Mouse (Mus musculus) midbrain, embryonic 14.5 days (tissue): ENCODE data around the gene Nuak1. TPM values are rescaled to one million over a fixed set of nuclear protein-coding genes. Genes with fewer than 3 reads are reported as not detected.

Source experiments
- ATAC-seq: fragments of 200-750 bp; cut with Nextera tagmentation; 2 replicates; pipeline ENCODE4 v1.8.0; 2017; ENCODE audit warnings: moderate number of reproducible peaks, moderate library complexity; ENCODE audit not compliant: low FRiP score, low TSS enrichment
- DNase-seq: peaks from one replicate; pipeline ENCODE4 v3.0.0-alpha.2; 2015
- H3K27ac ChIP-seq: fragments of 300-500 bp; sonication (generic); replicated peaks from 2 replicates; pipeline ENCODE4 v1.5.1; 2014; ENCODE audit warnings: mild to moderate bottlenecking, low read depth, low read length, moderate library complexity
- H3K27me3 ChIP-seq: fragments of 300-500 bp; sonication (generic); 2 replicates; pipeline ENCODE4 v1.6.1; 2014; ENCODE audit warnings: low read length, control low read depth, mixed read lengths; ENCODE audit not compliant: control insufficient read depth, insufficient read depth
- H3K36me3 ChIP-seq: fragments of 300-500 bp; sonication (generic); 2 replicates; pipeline ENCODE4 v1.6.1; 2014; ENCODE audit warnings: low read length, control low read depth; ENCODE audit not compliant: control insufficient read depth, insufficient read depth
- H3K4me1 ChIP-seq: fragments of 300-500 bp; sonication (generic); 2 replicates; pipeline ENCODE4 v1.6.1; 2014; ENCODE audit warnings: mild to moderate bottlenecking, antibody characterized with exemption, low read length, control low read depth; ENCODE audit not compliant: control insufficient read depth, insufficient read depth
- H3K4me2 ChIP-seq: fragments of 300-500 bp; sonication (generic); 2 replicates; pipeline ENCODE4 v1.6.1; 2014; ENCODE audit warnings: mild to moderate bottlenecking, low read length, moderate library complexity
- H3K4me3 ChIP-seq: fragments of 300-500 bp; sonication (generic); replicated peaks from 2 replicates; pipeline ENCODE4 v1.5.1; 2014; ENCODE audit warnings: low read depth, low read length
- H3K9ac ChIP-seq: fragments of 300-500 bp; sonication (generic); replicated peaks from 2 replicates; pipeline ENCODE4 v1.6.1; 2014; ENCODE audit warnings: mild to moderate bottlenecking, low read length, moderate library complexity
- H3K9me3 ChIP-seq: fragments of 300-500 bp; sonication (generic); 2 replicates; pipeline ENCODE4 v1.6.1; 2016; ENCODE audit warnings: low read length, control low read depth, mixed read lengths; ENCODE audit not compliant: control insufficient read depth
- WGBS: fragments of 180-500 bp; shearing (Covaris S2); extraction: QIAGEN DNeasy Blood & Tissue Kit; methylation state at CpG from one replicate; pipeline ENCODE4 v1.1.7; 2014; 5-methylcytosine and 5-hydroxymethylcytosine counted together
- polyA plus RNA-seq: library from polyadenylated mRNA; unstranded; fragments of >200 nt; fragmentation: Nextera tagmentation; extraction: Ambion mirVana; gene quantifications from 2 replicates; pipeline ENCODE4 v1.2.1, GENCODE M21; 2014

Nuak1 gene
- polyA plus RNA-seq, 1 experiment from 2014 or later: 5.4 TPM

DNA sequence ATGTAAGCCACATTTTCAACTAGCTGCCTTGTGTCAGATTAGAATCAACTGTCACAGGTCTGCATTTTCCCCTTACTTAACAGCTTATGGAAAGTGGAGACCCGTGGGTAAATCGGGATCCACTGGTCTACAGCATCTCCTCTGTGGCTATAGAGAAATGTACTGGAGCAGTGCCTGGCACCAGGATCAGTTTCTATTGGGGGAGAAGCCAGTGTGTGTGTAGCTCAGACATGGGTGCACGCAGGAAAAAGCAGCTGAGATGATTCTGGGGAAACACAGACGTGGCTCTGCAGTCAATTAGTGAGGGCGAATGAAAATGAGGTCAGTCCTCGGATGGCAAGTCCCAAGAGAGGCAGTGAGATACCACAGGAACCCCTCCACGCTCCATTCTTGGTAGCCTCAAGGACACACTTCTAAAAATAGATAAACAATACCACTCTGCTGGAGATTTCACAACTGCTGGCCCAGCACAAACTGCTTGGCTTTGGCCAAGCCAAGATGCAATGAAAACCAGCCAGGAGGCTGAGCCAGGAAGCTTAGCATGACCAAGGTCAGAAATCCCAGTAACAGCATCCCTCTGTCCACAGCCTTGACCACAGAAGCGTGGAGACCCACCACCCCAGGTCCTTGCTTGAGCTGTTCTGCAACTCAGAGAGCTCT is 40.4 kb upstream of the Nuak1 start:
- Histone ChIP-seq H3K27ac (no peak overlapping the region), H3K9ac (no peak overlapping the region), H3K4me3 (no peak overlapping the region), H3K27me3 (no peaks in the 10 kb centered on the region), H3K9me3 (no peaks in the 10 kb centered on the region), H3K4me2 (no peak overlapping the region), H3K36me3 (no peaks in the 10 kb centered on the region), H3K4me1 (0 out of 2 replicates have a peak, but pooled peaks cover 3% of the 10 kb centered on the region)
- 73% methylated on average over 8 of the region's 8 CpGs for WGBS
- no peak for ATAC-seq
- DNase-seq: no peak

- Histone ChIP-seq H3K27ac (no peak overlapping the region), H3K27me3 (no peaks in the 10 kb centered on the region), H3K9me3 (no peaks in the 10 kb centered on the region), H3K4me1 (0 out of 2 replicates have a peak, but pooled peaks cover 3% of the 10 kb centered on the region), H3K9ac (no peak overlapping the region), H3K4me3 (no peak overlapping the region), H3K4me2 (no peak overlapping the region), H3K36me3 (no peaks in the 10 kb centered on the region)
- no peak for ATAC-seq
- no peak for DNase-seq
- 61% methylated on average over 4 of the region's 4 CpGs for WGBS
These were observed 39.7 kb upstream of the Nuak1 start for GRCm38 (mm10) chr10:84480146-84480545.

- no peak for DNase-seq
- no peak for ATAC-seq
- Histone ChIP-seq H3K9ac (no peak overlapping the region), H3K4me1 (0 out of 2 replicates have a peak, but pooled peaks cover 3% of the 10 kb centered on the region), H3K4me3 (no peak overlapping the region), H3K4me2 (no peak overlapping the region), H3K36me3 (no peaks in the 10 kb centered on the region), H3K9me3 (no peaks in the 10 kb centered on the region), H3K27me3 (no peaks in the 10 kb centered on the region), H3K27ac (no peak overlapping the region)
- WGBS: 11% methylated on average over 3 of the region's 3 CpGs
These were observed 37.2 kb upstream of the Nuak1 start for GRCm38 (mm10) chr10:84477613-84478076.

DNA sequence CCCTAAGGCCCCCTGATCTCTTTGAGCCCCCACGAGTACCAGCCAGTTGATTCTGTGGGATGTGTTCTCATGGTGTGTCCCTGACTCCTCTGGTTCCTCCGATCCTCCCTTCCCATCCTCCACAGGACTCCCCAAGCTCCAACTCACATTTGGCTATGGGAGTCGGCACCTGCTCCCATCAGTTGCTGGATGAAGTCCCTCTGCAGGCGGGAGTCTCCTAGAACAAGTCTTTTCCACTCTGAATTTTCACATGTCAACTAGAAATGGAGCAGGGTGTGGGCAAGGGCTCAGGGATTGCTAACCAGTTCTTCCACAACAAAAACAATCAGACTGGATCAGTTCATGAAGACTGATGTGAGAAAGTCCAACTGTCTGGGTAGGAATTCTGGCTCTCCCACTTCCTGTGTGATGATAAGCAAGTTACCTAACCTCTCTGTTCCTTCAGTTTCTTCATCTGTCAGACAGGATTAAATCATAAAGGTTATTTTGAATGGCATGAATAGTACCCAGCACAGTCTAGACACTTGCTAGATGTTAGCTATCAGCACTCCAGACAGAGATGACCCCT is 36.7 kb upstream of the Nuak1 start:
- Histone ChIP-seq H3K4me2 (no peak overlapping the region), H3K4me3 (no peak overlapping the region), H3K36me3 (no peaks in the 10 kb centered on the region), H3K27me3 (no peaks in the 10 kb centered on the region), H3K9ac (no peak overlapping the region), H3K4me1 (0 out of 2 replicates have a peak, but pooled peaks cover 3% of the 10 kb centered on the region), H3K9me3 (no peaks in the 10 kb centered on the region), H3K27ac (no peak overlapping the region)
- WGBS: 43% methylated on average over 4 of the region's 4 CpGs
- ATAC-seq (no peak), DNase-seq (no peak)

GRCm38 (mm10) chr10:84467555-84468164 is 27.3 kb upstream of the Nuak1 start:
- DNase-seq (no peak), ATAC-seq (no peak)
- Histone ChIP-seq H3K4me2 (no peak overlapping the region), H3K36me3 (no peaks in the 10 kb centered on the region), H3K9ac (no peak overlapping the region), H3K27ac (no peak overlapping the region), H3K9me3 (no peaks in the 10 kb centered on the region), H3K4me1 (no peaks in the 10 kb centered on the region), H3K27me3 (no peaks in the 10 kb centered on the region), H3K4me3 (no peak overlapping the region)
- 31% methylated on average over 6 of the region's 6 CpGs for WGBS

GRCm38 (mm10) chr10:84465511-84465910 is 25.1 kb upstream of the Nuak1 start:
- H3K9me3 ChIP-seq: no peaks in the 10 kb centered on the region
- H3K4me1 ChIP-seq: no peaks in the 10 kb centered on the region
- H3K27me3 ChIP-seq: no peaks in the 10 kb centered on the region
- H3K4me3 ChIP-seq: no peak overlapping the region
- DNase-seq (no peak), ATAC-seq (no peak)
- 72% methylated on average over 4 of the region's 4 CpGs for WGBS
- no peaks in the 10 kb centered on the region for H3K36me3 ChIP-seq
- H3K27ac ChIP-seq: no peak overlapping the region
- H3K9ac ChIP-seq: no peak overlapping the region
- H3K4me2 ChIP-seq: no peak overlapping the region

GRCm38 (mm10) chr10:84460420-84461101 is 20.2 kb upstream of the Nuak1 start:
- no peaks in the 10 kb centered on the region for H3K27me3 ChIP-seq
- 82% methylated on average over 8 of the region's 8 CpGs for WGBS
- H3K9ac ChIP-seq: no peak overlapping the region
- H3K4me2 ChIP-seq: no peak overlapping the region
- H3K4me3 ChIP-seq: no peak overlapping the region
- no peaks in the 10 kb centered on the region for H3K36me3 ChIP-seq
- no peaks in the 10 kb centered on the region for H3K9me3 ChIP-seq
- H3K4me1 ChIP-seq: no peaks in the 10 kb centered on the region
- no peak overlapping the region for H3K27ac ChIP-seq
- DNase-seq (no peak), ATAC-seq (no peak)

- WGBS: 80% methylated on average over 5 of the region's 5 CpGs
- H3K4me1 ChIP-seq: no peaks in the 10 kb centered on the region
- no peak for ATAC-seq
- H3K4me2 ChIP-seq: no peak overlapping the region
- no peaks in the 10 kb centered on the region for H3K9me3 ChIP-seq
- H3K36me3 ChIP-seq: no peaks in the 10 kb centered on the region
- H3K27ac ChIP-seq: no peak overlapping the region
- DNase-seq: no peak
- no peaks in the 10 kb centered on the region for H3K27me3 ChIP-seq
- no peak overlapping the region for H3K4me3 ChIP-seq
- H3K9ac ChIP-seq: no peak overlapping the region
These were observed 17.7 kb upstream of the Nuak1 start for GRCm38 (mm10) chr10:84458094-84458493.
